Mouse (Mus musculus) forebrain, embryonic 13.5 days (tissue): ENCODE measurements at regions not wholly inside any gene's neighbourhood (a gene's known extent, or its start where the extent isn't known, plus 50 kb on each side); places are given as distances from the start of the nearest gene placed in this dataset.
A peak's percentile ranks its signal among the peaks of the same experiment; 100 is the strongest.
"Not testable (repeated sequence)": the region's sequence is repeated elsewhere in the genome, so short reads cannot be mapped to it uniquely, and the experiment has no call there.

Experiments
- ATAC-seq: fragments of 200-750 bp; cut with Nextera tagmentation; 2 replicates; pipeline ENCODE4 v1.8.0; 2017
- H3K27ac ChIP-seq: fragments of 300-500 bp; sonication (generic); 2 replicates; pipeline ENCODE4 v1.5.1; 2015; ENCODE audit warnings: inconsistent platforms, mild to moderate bottlenecking, moderate library complexity
- H3K27me3 ChIP-seq: fragments of 300-500 bp; sonication (generic); 2 replicates; pipeline ENCODE4 v1.6.1; 2015; ENCODE audit warnings: mild to moderate bottlenecking, inconsistent platforms
- H3K36me3 ChIP-seq: fragments of 300-500 bp; sonication (generic); 2 replicates; pipeline ENCODE4 v1.6.1; 2015; ENCODE audit warnings: mild to moderate bottlenecking, inconsistent platforms; ENCODE audit not compliant: poor library complexity, severe bottlenecking
- H3K4me1 ChIP-seq: fragments of 300-500 bp; sonication (generic); 2 replicates; pipeline ENCODE4 v1.6.1; 2015; ENCODE audit warnings: inconsistent platforms
- H3K4me2 ChIP-seq: fragments of 300-500 bp; sonication (generic); 2 replicates; pipeline ENCODE4 v1.6.1; 2015; ENCODE audit warnings: inconsistent platforms, mild to moderate bottlenecking, moderate library complexity
- H3K4me3 ChIP-seq: fragments of 300-500 bp; sonication (generic); 2 replicates; pipeline ENCODE4 v1.5.1; 2015; ENCODE audit warnings: mild to moderate bottlenecking, inconsistent platforms
- H3K9ac ChIP-seq: fragments of 300-500 bp; sonication (generic); 2 replicates; pipeline ENCODE4 v1.6.1; 2015; ENCODE audit warnings: mild to moderate bottlenecking, inconsistent platforms
- H3K9me3 ChIP-seq: fragments of 300-500 bp; sonication (generic); replicated peaks from 2 replicates; pipeline ENCODE4 v1.6.1; 2016; ENCODE audit warnings: inconsistent platforms
- WGBS: fragments of 180-500 bp; shearing (Covaris S2); methylation state at CpG from one replicate; pipeline ENCODE4 v1.1.7; 2015; 5-methylcytosine and 5-hydroxymethylcytosine counted together

DNA sequence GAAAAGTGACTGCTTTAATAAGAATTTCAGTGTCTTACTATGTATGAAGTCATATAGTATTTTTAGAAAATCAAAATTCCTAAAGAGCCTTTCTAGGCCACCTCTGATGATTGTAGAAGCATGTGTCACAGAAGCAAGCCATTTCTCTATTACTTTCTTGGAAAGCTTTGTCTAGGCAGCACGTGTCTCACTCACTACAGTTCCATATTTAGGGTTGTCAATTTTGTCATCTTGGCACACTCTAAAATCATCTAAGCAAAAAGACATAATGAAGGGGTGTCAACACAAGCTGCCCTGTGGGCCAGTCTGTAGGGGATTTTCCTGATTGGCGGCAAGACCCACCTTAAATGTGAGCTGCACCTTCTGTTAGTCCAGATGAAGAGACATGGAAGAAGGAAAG lies 723.1 kb upstream of the Brinp1 start:
- Histone ChIP-seq H3K9ac (no peak overlapping the region), H3K4me3 (no peak overlapping the region), H3K4me1 (no peaks in the 10 kb centered on the region), H3K4me2 (no peak overlapping the region), H3K27me3 (no peaks in the 10 kb centered on the region), H3K36me3 (no peaks in the 10 kb centered on the region), H3K27ac (no peak overlapping the region), H3K9me3 (no peaks in the 10 kb centered on the region)
- ATAC-seq = no peak; the same call in 1 of the 2 replicates
- 71% methylated on average over 2 of the region's 2 CpGs for WGBS

DNA sequence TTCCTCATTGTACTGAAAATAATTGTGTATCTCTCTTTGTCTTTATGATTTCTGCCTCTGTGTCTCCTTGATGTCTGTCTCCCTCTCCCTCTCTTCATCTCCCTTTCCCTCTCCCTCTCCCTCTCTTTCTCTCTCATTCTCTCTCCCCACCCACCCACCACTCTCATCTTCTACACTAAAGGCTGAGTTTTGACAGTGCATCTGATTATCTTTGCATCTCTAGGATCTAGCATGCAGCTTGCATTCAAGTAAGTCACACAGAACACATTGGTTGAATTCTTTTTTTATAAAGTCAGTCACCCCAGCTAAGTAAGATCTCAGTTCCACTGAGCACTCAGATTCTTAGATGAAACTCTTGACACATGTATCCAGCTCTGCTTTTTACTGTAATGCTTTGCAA lies 719.3 kb upstream of the Brinp1 start:
- H3K27me3 ChIP-seq = no peaks in the 10 kb centered on the region

DNA sequence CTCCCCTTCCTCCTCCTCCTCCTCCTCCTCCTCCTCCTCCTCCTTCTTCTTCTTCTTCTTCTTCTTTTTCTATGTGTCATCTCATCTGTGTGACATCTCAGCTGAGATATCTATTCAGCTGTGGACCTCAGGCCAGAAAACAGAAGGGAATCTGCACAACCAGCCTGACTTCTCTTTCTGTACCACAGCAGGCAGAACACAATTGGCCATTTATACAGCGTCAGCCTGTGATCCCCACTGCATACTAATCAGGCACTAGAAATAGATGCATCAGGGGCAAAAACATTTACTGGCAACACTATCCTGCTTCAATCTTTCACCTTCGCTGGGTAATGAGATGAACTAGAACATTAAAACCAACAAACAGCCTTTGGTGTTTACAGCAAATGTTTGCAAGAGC lies 674.7 kb upstream of the Brinp1 start:
- no peaks in the 10 kb centered on the region for H3K27me3 ChIP-seq
- H3K4me3 ChIP-seq = no peak overlapping the region
- 48% methylated on average over 2 of the region's 2 CpGs for WGBS
- H3K9ac ChIP-seq = no peak overlapping the region
- H3K4me1 ChIP-seq = no peaks in the 10 kb centered on the region
- no peaks in the 10 kb centered on the region for H3K36me3 ChIP-seq
- H3K27ac ChIP-seq = no peak overlapping the region
- no peak overlapping the region for H3K4me2 ChIP-seq
- ATAC-seq = 0 out of 2 replicates have a peak, but pooled peaks have one; percentile 53
- no peaks in the 10 kb centered on the region for H3K9me3 ChIP-seq

More for the DNA sequence above, 719.3 kb upstream of the Brinp1 start:
- Histone ChIP-seq H3K27ac (no peak overlapping the region), H3K4me1 (no peaks in the 10 kb centered on the region), H3K9ac (no peak overlapping the region), H3K4me3 (no peak overlapping the region), H3K4me2 (no peak overlapping the region), H3K9me3 (no peaks in the 10 kb centered on the region), H3K36me3 (no peaks in the 10 kb centered on the region)
- ATAC-seq = no peak

DNA sequence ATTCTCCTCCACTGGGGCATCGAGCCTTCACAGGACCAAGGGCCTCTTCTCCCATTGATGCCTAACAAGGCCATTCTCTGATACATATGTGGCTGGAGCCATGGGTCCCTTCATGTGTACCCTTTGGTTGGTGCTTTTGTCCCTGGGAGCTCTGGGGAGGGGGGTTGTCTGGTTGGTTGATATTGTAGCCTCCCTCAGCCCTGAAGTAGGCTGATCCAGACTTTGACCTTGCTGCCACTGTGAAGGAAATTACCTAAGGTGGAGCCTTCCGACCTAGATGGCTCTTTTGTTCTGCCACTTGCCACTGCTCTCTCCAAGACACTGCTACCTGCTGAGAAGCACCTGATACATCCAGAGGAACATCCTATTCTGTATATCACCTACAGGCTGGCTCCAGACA lies 672.2 kb upstream of the Brinp1 start:
- H3K9me3 ChIP-seq, ATAC-seq, H3K4me3 ChIP-seq, H3K36me3 ChIP-seq, H3K9ac ChIP-seq, H3K27me3 ChIP-seq, H3K4me1 ChIP-seq, H3K4me2 ChIP-seq, H3K27ac ChIP-seq: not testable (repeated sequence)
- 92% methylated on average over 2 of the region's 2 CpGs for WGBS

DNA sequence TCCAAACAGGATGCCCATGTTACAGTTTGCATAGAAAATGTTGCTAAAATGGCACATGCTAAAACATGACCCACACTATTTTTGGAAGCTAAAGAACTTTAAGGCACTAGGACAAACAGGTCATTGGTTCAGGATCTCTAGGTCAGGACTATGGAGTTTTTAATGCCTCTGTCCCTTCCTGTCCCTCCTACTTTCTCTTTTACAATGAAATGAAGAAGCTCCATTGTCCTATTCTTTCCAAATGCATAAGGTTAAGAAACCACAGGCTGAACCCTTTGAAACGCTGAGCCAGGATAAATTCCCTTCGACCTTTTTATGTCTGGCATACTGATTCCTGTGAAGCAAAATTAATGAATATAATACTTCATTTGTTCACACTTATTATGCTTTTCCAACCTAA lies 671.6 kb upstream of the Brinp1 start:
- 77% methylated on average over 2 of the region's 2 CpGs for WGBS
- Histone ChIP-seq H3K27me3 (no peaks in the 10 kb centered on the region), H3K4me3 (no peak overlapping the region), H3K27ac (no peak overlapping the region), H3K9ac (no peak overlapping the region), H3K36me3 (no peaks in the 10 kb centered on the region), H3K9me3 (no peaks in the 10 kb centered on the region), H3K4me2 (no peak overlapping the region), H3K4me1 (no peaks in the 10 kb centered on the region)
- ATAC-seq = no peak

DNA sequence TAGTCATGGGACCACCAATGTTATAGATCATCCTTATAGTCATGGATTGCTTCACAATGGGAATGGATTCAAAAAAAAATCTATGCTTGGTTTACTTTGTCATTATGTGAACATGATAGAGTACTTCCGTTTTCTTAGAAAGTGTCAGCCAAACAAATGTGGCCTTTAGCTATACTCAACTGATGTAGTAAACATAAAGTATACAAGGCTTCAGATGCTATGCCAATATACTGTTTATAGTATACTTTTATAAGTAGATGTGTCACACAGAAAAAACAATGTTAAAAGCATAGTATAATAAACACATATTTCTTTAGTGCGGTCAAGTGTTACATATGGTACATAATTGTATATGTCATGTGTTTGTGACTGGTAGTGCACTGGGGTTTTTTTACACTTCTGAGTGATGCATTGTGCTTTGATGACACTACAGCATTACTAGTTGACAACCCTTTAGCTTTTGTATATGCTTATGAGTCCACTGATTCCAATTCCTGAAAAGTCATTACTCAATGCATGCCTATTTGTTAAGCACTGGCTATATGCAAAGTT lies 666.9 kb upstream of the Brinp1 start:
- Histone ChIP-seq H3K36me3 (no peaks in the 10 kb centered on the region), H3K4me2 (no peak overlapping the region), H3K9ac (no peak overlapping the region), H3K4me1 (no peaks in the 10 kb centered on the region), H3K27me3 (no peaks in the 10 kb centered on the region; the same call in 1 of the 2 replicates), H3K27ac (no peak overlapping the region), H3K4me3 (no peak overlapping the region), H3K9me3 (no peaks in the 10 kb centered on the region)
- ATAC-seq = no peak
- 95% methylated on average over 2 of the region's 2 CpGs for WGBS

DNA sequence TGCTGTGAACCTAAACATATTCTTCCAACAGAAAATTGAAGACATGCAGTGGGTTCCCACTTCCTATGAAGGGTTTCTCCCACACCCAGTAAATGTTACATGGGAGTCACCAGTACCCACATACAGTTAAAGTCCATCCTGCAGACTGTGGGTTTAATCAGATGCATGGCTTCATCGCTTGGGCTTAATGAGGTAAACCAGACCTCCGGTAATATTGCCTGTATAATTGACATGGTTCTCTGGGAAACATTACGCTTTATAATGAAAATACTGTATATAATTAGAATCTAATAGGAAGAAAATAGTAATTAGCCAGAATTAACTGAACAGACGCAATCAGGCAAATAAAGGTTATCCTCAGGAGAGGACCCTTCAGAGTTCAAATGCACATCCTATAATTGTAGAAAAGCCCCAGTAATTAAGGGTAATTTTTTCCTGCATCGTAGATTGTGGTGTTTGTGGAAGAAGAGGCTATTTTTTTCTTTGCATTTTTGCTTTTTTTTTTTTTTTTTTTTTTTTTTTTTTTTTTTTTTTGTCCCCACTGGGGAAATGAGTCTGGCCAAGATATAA lies 664.0 kb upstream of the Brinp1 start:
- no peaks in the 10 kb centered on the region for H3K36me3 ChIP-seq
- H3K4me3 ChIP-seq = no peak overlapping the region
- no peak overlapping the region for H3K4me2 ChIP-seq
- WGBS = 46% methylated on average over 5 of the region's 5 CpGs
- H3K9me3 ChIP-seq = no peaks in the 10 kb centered on the region
- H3K9ac ChIP-seq = no peak overlapping the region
- no peak overlapping the region for H3K27ac ChIP-seq
- no peaks in the 10 kb centered on the region for H3K4me1 ChIP-seq
- ATAC-seq = peak; percentile 72; the same call in 1 of the 2 replicates
- no peaks in the 10 kb centered on the region; the same call in 1 of the 2 replicates for H3K27me3 ChIP-seq

DNA sequence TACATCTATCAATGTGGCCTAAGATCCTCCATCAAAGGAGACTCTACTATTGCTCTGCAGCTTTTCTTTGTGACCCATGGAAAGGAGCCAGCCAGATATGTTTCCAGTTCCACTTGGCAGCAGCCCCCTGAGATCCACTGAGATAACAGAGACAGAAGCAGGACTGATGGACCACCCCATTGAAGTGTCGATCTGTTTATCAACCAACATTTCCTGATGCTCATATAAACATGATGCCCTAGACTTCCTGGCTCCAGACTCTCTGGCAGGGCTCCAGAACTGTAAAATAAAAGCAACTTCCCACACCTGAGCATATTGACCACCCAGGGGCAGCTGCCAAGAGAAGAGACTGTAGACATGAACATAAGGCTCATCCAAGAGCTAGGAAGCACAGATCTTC lies 660.7 kb upstream of the Brinp1 start:
- Histone ChIP-seq H3K4me2 (no peak overlapping the region), H3K36me3 (no peaks in the 10 kb centered on the region), H3K4me1 (no peaks in the 10 kb centered on the region), H3K27me3 (no peaks in the 10 kb centered on the region), H3K27ac (no peak overlapping the region), H3K4me3 (no peak overlapping the region), H3K9me3 (no peaks in the 10 kb centered on the region), H3K9ac (no peak overlapping the region)
- no peak for ATAC-seq
- WGBS = 97% methylated on average over 1 of the region's 1 CpGs

DNA sequence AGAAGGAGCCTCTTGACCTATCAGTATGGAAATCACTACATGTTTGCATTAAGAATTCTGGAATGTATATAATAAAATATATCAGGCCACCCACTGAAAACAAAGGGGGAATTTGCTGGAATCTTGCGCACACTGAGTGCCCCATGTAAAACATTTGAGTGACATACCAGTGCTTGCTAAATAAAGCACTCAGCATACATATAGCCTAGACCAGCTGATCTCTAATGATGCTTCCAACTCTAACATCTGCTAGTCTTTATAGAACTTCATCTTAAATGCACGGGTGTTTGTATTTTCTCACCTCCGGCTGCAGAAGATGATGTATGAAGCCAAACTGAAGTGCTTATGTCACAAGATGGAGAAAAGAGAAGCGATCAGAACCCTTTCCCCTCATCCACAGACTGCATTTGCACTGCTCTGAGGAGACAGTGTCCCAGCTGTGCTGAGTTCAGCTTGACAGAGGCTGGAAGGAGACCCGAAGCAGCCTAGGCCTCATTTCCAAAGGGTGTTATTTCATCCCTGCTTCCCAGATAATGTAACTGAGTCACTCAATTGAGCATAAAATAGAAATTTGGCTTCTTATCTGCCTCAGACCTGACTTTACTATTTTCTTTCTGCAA lies 657.6 kb upstream of the Brinp1 start:
- H3K4me2 ChIP-seq = no peak overlapping the region
- no peak overlapping the region for H3K27ac ChIP-seq
- WGBS = 83% methylated on average over 5 of the region's 5 CpGs
- H3K27me3 ChIP-seq = no peaks in the 10 kb centered on the region
- H3K9me3 ChIP-seq = no peaks in the 10 kb centered on the region
- no peaks in the 10 kb centered on the region for H3K36me3 ChIP-seq
- ATAC-seq = no peak
- H3K4me1 ChIP-seq = no peaks in the 10 kb centered on the region
- no peak overlapping the region for H3K4me3 ChIP-seq
- no peak overlapping the region for H3K9ac ChIP-seq

DNA sequence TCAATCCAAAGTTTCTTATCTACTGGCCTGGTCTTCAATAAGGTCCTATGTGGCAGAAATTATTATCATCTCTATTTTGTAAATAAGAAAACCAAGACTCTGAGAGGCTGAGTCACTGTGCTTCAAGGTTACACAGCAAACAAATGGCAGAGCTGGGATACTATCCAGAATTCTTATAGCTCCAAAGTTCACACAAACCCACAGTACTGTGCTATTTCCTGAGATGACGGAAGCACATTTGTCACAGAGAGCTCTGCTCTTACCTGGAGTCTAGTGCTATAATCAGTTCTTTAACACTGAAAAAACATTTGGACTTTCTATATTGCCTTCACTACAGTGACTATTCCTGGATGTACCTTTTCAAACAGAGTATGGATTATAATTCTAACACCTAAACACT lies 654.7 kb upstream of the Brinp1 start:
- Histone ChIP-seq H3K4me2 (no peak overlapping the region), H3K9me3 (no peaks in the 10 kb centered on the region), H3K27me3 (no peaks in the 10 kb centered on the region), H3K9ac (no peak overlapping the region), H3K4me1 (no peaks in the 10 kb centered on the region), H3K4me3 (no peak overlapping the region), H3K36me3 (no peaks in the 10 kb centered on the region), H3K27ac (no peak overlapping the region)
- 93% methylated on average over 1 of the region's 1 CpGs for WGBS
- no peak for ATAC-seq

DNA sequence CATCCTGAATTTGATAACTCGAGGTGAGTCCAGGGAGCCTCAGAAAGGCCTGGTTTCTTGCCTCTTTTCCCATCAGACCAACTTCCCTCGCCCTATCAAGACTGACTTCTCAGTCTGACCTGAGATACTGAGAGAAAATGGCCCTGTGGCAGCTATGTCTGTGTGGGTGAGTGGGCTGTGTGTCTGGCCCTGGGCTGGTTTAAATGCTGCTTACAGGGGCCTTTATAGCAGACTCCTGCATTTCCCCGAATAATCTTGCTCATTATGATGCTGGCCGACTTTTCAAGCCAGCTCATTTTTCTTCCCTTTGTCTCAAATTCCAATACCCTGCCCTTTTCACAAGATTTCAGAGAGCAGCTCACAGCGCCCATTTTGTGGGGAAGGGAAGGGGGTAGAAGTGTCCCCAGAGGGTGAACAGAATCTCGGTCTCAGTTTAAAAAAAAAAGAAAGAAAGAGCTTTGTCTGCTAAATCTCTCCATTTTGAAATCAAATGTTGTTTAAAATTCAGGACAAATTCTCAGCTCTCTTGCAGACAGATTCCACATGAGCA lies 642.9 kb upstream of the Brinp1 start:
- peak; percentile 73; the same call in 1 of the 2 replicates for ATAC-seq
- peaks cover 16% of the 10 kb centered on the region for H3K4me1 ChIP-seq
- H3K4me2 ChIP-seq = no peak overlapping the region
- 21% methylated on average over 6 of the region's 6 CpGs for WGBS
- H3K9ac ChIP-seq = no peak overlapping the region
- H3K36me3 ChIP-seq = no peaks in the 10 kb centered on the region
- H3K9me3 ChIP-seq = no peaks in the 10 kb centered on the region
- H3K27ac ChIP-seq = no peak overlapping the region
- no peak overlapping the region for H3K4me3 ChIP-seq
- no peaks in the 10 kb centered on the region for H3K27me3 ChIP-seq

DNA sequence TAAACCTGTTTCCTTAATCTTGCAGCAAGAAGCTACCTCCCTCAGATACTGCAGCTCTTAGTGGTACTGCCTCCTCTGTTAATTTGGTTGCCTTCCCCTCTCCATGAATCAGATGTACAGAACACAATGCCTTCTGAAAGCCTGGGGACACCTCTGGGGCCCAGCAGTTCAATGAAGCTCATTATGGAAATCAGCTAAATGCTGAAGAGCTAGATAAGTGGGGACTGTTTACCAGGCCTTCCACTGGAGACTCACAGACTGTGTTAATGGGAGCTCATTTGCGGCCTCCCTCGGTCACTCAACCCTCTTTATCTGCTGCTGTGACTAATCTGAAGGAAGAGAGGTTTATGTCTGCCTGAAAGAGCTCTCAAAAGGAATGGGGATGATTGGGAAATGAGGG lies 639.8 kb upstream of the Brinp1 start:
- no peaks in the 10 kb centered on the region for H3K36me3 ChIP-seq
- ATAC-seq = peak; percentile 60; the same call in 1 of the 2 replicates

More for the DNA sequence above, 639.8 kb upstream of the Brinp1 start:
- H3K9ac ChIP-seq = no peak overlapping the region
- no peak overlapping the region for H3K27ac ChIP-seq
- WGBS = 6% methylated on average over 2 of the region's 2 CpGs
- no peaks in the 10 kb centered on the region for H3K9me3 ChIP-seq
- H3K4me1 ChIP-seq = peaks cover 16% of the 10 kb centered on the region
- no peak overlapping the region for H3K4me3 ChIP-seq
- no peaks in the 10 kb centered on the region for H3K27me3 ChIP-seq
- no peak overlapping the region for H3K4me2 ChIP-seq
